Mouse (Mus musculus) limb, embryonic 13.5 days (tissue): ENCODE measurements around the gene Dmrt3. TPM values are rescaled to one million over a fixed set of nuclear protein-coding genes. Genes with fewer than 3 reads are reported as not detected.
A peak's percentile ranks its signal among the peaks of the same experiment; 100 is the strongest.

Experiments used
- ATAC-seq: fragments of 200-750 bp; cut with Nextera tagmentation; 2 replicates; pipeline ENCODE4 v1.8.0; 2017; ENCODE audit warnings: low read depth, moderate number of reproducible peaks, moderate TSS enrichment; ENCODE audit not compliant: low FRiP score
- H3K27ac ChIP-seq: fragments of 300-500 bp; sonication (generic); 2 replicates; pipeline ENCODE4 v1.5.1; 2015; ENCODE audit warnings: inconsistent platforms, mild to moderate bottlenecking, moderate library complexity
- H3K27me3 ChIP-seq: fragments of 300-500 bp; sonication (generic); 2 replicates; pipeline ENCODE4 v1.6.1; 2015; ENCODE audit warnings: mild to moderate bottlenecking, inconsistent platforms
- H3K36me3 ChIP-seq: fragments of 300-500 bp; sonication (generic); 2 replicates; pipeline ENCODE4 v1.6.1; 2015; ENCODE audit warnings: inconsistent platforms, mild to moderate bottlenecking, moderate library complexity
- H3K4me1 ChIP-seq: fragments of 300-500 bp; sonication (generic); 2 replicates; pipeline ENCODE4 v1.6.1; 2015; ENCODE audit warnings: inconsistent platforms
- H3K4me2 ChIP-seq: fragments of 300-500 bp; sonication (generic); replicated peaks from 2 replicates; pipeline ENCODE4 v1.6.1; 2015; ENCODE audit warnings: inconsistent platforms, mild to moderate bottlenecking, moderate library complexity
- H3K4me3 ChIP-seq: fragments of 300-500 bp; sonication (generic); 2 replicates; pipeline ENCODE4 v1.5.1; 2015; ENCODE audit warnings: moderate library complexity, mild to moderate bottlenecking, inconsistent platforms
- H3K9ac ChIP-seq: fragments of 300-500 bp; sonication (generic); 2 replicates; pipeline ENCODE4 v1.6.1; 2015; ENCODE audit warnings: mild to moderate bottlenecking, inconsistent platforms
- H3K9me3 ChIP-seq: fragments of 300-500 bp; sonication (generic); 2 replicates; pipeline ENCODE4 v1.6.1; 2016; ENCODE audit warnings: inconsistent platforms
- WGBS: fragments of 180-500 bp; shearing (Covaris S2); methylation state at CpG from one replicate; pipeline ENCODE4 v1.1.7; 2015; 5-methylcytosine and 5-hydroxymethylcytosine counted together
- polyA plus RNA-seq: library from polyadenylated mRNA; unstranded; fragments of >200 nt; fragmentation: Nextera tagmentation; extraction: Ambion mirVana; gene quantifications from 2 replicates; pipeline ENCODE4 v1.2.1, GENCODE M21; 2015

The Dmrt3 gene
- polyA plus RNA-seq: 0.22 and 0.34 TPM in 2 replicates

DNA sequence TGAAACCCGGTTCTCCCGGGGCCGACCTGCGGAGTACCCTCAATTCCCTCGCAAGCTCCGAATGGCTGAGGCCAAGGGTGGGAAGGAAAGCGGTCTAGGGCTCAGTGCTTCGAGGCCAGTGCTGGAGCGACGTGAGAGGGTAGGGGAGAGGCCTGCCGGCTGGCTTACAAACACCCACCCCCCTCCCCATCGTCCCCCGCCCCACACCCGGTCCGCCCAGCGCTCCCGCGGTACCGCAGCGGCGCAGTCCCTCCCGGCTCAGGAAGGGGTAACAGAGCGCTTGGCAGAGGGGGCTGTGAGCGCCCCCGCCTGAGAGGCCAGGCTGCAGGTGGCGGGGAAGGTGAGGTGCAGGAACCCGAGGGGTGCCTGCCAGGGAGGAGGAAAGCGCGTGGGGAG, at the start of gene Dmrt3:
TSS of gene Dmrt3 (plus strand) at position 287 of the 396 bp plus-strand sequence.
- no peak within 1 kb of the TSS for H3K27ac ChIP-seq
- peak within 1 kb of the TSS; percentile 69 for H3K4me2 ChIP-seq

DNA sequence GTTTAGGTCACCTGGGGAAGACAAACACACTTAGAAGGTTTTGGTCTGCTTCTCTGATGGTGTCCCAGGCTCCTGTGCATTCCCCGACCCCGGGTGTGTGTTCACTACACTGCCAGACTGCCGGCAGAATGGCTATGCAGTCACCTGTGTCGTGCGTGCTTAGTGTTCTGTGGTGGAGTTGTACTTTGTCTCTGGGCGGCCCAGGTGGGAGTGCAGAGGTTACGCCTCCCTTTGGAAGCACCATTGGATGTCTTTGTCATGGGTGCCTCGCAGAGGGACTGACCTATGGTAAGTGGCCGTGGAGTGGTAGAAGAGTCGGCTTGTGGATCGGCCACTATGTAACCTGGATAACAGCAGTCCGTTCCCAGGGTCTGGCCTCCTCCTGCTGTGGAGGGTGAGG, 45.7 kb upstream of the Dmrt3 start:
- 68% methylated on average over 12 of the region's 12 CpGs for WGBS
- no peak overlapping the region for H3K27ac ChIP-seq

More for the DNA sequence above, at the start of gene Dmrt3:
- Histone ChIP-seq H3K9me3 (no peaks in the 10 kb centered on the region), H3K9ac (peak within 1 kb of the TSS; percentile 54), H3K36me3 (no peaks in the 10 kb centered on the region), H3K4me3 (peak within 1 kb of the TSS; percentile 45), H3K4me1 (peaks cover 32% of the 10 kb centered on the region), H3K27me3 (peaks cover 98% of the 10 kb centered on the region)
- ATAC-seq: no peak
- WGBS: under 1% methylated on average over 27 of the region's 29 CpGs

DNA sequence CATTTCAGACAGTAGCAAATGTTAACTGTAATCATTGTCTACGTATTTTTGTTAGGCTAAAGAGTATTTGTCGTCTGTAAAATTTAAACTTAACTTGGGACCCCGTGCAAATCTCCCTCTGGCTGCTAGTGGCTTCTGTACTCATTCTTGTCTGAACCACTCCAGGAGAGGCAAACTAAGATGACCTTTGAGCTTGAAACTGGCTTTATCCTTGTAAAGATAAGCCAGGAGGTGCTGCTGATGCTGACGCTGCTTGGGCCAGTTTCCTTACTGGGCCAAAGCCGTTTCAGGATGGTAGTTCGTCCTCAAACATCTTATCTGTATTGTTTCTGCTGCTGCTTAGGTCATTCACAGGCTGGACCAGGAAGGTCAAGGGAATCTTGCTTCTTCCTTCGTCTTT, 40.3 kb upstream of the Dmrt3 start:
- Histone ChIP-seq H3K36me3 (no peaks in the 10 kb centered on the region), H3K9ac (no peak overlapping the region), H3K27ac (no peak overlapping the region), H3K27me3 (peaks cover 68% of the 10 kb centered on the region), H3K4me1 (peaks cover 6% of the 10 kb centered on the region; the same call in 1 of the 2 replicates), H3K9me3 (no peaks in the 10 kb centered on the region), H3K4me3 (no peak overlapping the region), H3K4me2 (no peak overlapping the region)
- WGBS: 73% methylated on average over 7 of the region's 7 CpGs
- no peak for ATAC-seq

More for the DNA sequence above, 45.7 kb upstream of the Dmrt3 start:
- H3K9me3 ChIP-seq: peaks cover 5% of the 10 kb centered on the region
- no peaks in the 10 kb centered on the region for H3K4me1 ChIP-seq
- no peak overlapping the region for H3K4me3 ChIP-seq
- no peak overlapping the region for H3K4me2 ChIP-seq
- H3K9ac ChIP-seq: no peak overlapping the region
- no peaks in the 10 kb centered on the region for H3K36me3 ChIP-seq
- H3K27me3 ChIP-seq: peaks cover 45% of the 10 kb centered on the region
- no peak for ATAC-seq

DNA sequence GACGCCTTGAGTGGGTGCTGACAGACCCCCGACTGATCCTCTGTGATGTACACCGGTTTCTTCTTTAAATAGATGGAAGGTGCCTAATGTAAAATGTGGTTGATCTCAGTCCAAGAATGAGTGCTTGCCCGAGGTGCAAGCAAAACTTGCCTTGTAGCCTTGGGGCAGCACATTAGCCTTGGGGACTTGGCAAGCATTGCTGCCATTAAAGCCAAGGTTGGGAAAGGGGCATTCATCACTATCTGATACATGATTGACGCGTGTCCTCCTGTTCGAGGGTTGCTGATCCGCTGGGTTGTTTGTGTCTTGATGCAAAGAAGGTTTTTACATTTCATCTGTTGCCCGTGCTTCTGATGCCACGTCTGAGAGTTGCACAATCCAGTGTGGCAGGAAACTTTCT, 35.7 kb upstream of the Dmrt3 start:
- no peak overlapping the region for H3K4me3 ChIP-seq
- peaks cover 72% of the 10 kb centered on the region for H3K27me3 ChIP-seq
- H3K27ac ChIP-seq: no peak overlapping the region
- no peaks in the 10 kb centered on the region for H3K9me3 ChIP-seq
- ATAC-seq: no peak
- peaks cover 17% of the 10 kb centered on the region for H3K4me1 ChIP-seq
- H3K4me2 ChIP-seq: no peak overlapping the region
- H3K9ac ChIP-seq: no peak overlapping the region
- 42% methylated on average over 10 of the region's 10 CpGs for WGBS
- H3K36me3 ChIP-seq: no peaks in the 10 kb centered on the region

DNA sequence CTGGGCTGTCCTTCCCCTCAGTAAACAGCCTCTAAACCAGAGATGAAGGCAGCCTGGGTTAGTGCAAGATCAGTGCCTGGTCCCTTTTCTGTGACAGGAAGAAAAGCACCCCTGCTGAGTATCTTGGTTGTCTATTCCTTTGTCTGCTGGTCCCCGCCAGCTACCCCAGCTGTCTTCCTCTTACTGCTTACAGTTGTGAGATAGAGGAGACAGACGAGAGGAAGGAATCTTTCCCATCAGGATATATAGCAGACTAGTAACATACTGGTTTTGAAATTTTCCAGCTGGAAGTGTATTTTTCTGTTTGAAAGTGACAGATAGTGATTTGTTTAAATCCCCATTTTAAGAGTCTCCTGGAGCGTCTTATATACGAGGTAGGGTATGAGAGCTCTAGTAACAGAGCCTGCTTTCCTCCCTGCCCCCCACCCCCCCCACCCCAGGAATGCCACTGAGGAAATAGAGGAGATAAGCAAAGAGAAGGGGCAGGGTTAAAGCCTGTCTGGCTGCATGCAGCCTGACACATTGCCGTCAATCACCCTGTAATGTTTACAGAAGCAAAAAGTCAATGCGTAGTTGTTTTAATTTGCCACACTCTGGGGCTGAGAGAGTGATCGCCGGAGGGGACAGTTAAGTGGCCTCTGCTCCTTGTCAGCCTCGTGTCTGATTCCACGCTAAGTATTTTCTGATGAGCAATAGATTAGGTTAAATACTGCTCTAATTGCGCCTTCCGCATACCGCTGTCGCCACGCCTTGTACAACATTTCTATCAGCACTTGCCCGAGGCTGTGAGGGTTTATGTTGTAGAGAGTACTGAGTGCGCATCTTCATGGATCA, 34.9 kb upstream of the Dmrt3 start:
- 8% methylated on average over 17 of the region's 17 CpGs for WGBS
- peak overlapping the region; percentile 29 for H3K4me2 ChIP-seq
- ATAC-seq: no peak

DNA sequence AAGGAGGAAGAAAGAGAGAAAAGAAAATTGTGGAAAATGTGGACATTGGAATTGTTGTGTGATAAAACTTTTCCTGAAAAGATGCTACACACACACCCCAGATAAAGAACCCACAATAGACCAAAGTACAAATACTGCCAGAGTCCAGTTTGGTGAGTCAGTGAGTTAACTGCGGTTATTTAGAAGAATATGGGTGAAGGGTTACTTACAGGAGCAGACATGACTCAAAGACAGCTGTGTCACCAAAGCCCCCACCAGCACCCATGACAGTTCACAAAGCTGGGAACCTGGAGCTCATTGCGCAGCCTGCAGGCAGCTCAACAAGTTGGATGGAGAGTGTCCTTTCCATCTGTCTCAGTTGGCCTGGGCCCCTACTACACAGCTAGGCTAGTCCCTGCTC, 31.7 kb upstream of the Dmrt3 start:
- ATAC-seq: no peak
- WGBS: 98% methylated on average over 2 of the region's 2 CpGs

More for the DNA sequence above, 34.9 kb upstream of the Dmrt3 start:
- Histone ChIP-seq H3K9ac (no peak overlapping the region), H3K36me3 (no peaks in the 10 kb centered on the region), H3K27me3 (peaks cover 65% of the 10 kb centered on the region), H3K4me3 (peak overlapping the region; percentile 18; the same call in 1 of the 2 replicates), H3K4me1 (peaks cover 17% of the 10 kb centered on the region), H3K9me3 (no peaks in the 10 kb centered on the region), H3K27ac (no peak overlapping the region)

DNA sequence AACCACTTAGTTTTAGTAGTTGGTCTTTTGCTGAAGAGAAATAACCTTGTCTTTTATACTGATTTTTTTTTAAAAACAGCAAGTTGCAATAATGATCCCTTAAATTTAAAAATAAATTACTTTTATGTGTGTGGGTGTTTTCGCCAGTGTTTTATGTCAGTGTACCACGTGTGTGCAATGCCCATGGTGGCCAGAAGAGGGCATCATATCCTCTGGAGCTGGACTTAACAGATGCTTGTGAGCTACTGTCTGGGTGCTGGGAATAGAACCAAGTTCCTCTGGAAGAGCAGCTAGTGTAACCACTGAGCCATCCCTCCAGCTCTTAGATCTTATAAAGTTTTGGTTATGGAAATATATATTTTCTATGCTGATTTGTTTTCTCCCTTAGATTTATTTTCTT, 30.7 kb upstream of the Dmrt3 start:
- WGBS: 89% methylated on average over 2 of the region's 2 CpGs
- peaks cover 14% of the 10 kb centered on the region for H3K4me1 ChIP-seq

More for the DNA sequence above, 31.7 kb upstream of the Dmrt3 start:
- Histone ChIP-seq H3K4me1 (peaks cover 17% of the 10 kb centered on the region), H3K9ac (no peak overlapping the region), H3K36me3 (no peaks in the 10 kb centered on the region), H3K27me3 (peaks cover 53% of the 10 kb centered on the region), H3K4me2 (no peak overlapping the region), H3K27ac (no peak overlapping the region), H3K9me3 (no peaks in the 10 kb centered on the region), H3K4me3 (no peak overlapping the region)

DNA sequence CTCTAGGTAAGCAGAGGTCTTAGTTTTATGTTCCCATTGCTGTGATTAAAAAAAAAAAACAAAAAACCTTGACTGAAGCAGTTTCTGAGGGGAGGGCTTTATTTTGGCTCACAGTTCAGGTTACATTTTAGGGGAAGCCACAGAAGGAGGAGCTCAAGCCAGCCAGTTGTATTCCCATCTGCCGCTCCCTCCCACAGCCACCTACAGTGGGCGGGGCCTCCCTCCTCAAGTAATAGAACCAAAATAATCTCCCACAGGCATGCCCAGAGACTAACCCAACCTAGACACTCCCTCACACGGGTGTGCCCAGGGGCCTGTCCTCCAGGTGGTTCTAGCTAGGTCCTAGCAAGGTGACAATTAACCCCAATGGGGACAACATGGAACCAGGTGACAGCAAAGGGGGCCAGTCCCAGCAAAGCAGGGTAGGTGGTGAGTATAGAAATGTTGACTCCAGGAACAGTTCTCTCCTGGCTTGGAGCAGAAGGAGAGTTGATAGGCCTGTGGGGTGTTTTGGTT, 12.3 kb upstream of the Dmrt3 start:
- no peak overlapping the region for H3K27ac ChIP-seq
- H3K9me3 ChIP-seq: no peaks in the 10 kb centered on the region
- no peak overlapping the region for H3K9ac ChIP-seq
- no peak overlapping the region for H3K4me3 ChIP-seq
- no peaks in the 10 kb centered on the region for H3K36me3 ChIP-seq
- 68% methylated on average over 3 of the region's 3 CpGs for WGBS
- H3K27me3 ChIP-seq: peaks cover 82% of the 10 kb centered on the region
- ATAC-seq: no peak
- H3K4me2 ChIP-seq: no peak overlapping the region
- peaks cover 11% of the 10 kb centered on the region; the same call in 1 of the 2 replicates for H3K4me1 ChIP-seq

More for the DNA sequence above, 30.7 kb upstream of the Dmrt3 start:
- no peak for ATAC-seq
- no peak overlapping the region for H3K4me2 ChIP-seq
- H3K4me3 ChIP-seq: no peak overlapping the region
- H3K27ac ChIP-seq: no peak overlapping the region
- H3K27me3 ChIP-seq: peaks cover 42% of the 10 kb centered on the region
- H3K36me3 ChIP-seq: no peaks in the 10 kb centered on the region
- H3K9ac ChIP-seq: no peak overlapping the region
- no peaks in the 10 kb centered on the region for H3K9me3 ChIP-seq

DNA sequence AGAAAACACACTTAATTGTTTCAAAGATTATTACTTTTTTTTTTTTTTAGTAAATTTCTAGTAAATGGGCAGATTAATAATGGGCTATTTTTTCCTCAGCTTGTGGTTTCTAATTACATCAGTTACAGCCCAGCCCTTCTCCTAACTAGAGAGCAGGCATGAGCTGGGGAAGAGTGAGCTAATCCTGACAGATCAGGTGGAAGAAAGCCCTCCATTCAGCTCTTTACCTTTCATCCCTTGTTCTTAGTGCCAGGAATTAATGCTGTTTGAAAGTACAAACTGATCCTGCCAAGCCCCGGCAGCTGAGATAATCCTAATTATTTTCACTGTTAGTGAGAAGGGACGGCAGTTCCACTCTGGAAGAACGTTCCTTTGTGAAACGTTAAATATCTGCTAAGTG, 11.5 kb upstream of the Dmrt3 start:
- Histone ChIP-seq H3K9ac (no peak overlapping the region), H3K9me3 (no peaks in the 10 kb centered on the region), H3K4me1 (peaks cover 11% of the 10 kb centered on the region; the same call in 1 of the 2 replicates), H3K4me3 (no peak overlapping the region), H3K36me3 (no peaks in the 10 kb centered on the region), H3K4me2 (no peak overlapping the region), H3K27ac (no peak overlapping the region), H3K27me3 (peaks cover 81% of the 10 kb centered on the region)
- 14% methylated on average over 4 of the region's 4 CpGs for WGBS
- no peak for ATAC-seq

DNA sequence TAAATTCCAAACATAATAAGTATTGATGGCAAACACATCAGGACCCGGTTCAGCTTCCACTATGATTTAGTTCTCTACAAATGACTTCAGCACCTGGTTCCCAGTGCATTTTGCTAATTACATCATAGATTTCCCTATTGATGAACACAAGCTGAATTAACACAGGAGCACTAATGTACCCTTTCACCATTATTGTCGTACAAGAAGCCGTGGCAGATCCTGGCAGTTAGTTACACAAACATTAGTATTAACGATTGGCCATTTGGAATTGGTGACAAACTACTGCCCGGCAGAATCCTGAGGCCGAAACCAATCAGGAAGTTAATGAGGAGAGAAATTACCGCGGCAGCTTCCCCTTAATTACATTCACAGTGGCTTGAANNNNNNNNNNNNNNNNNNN, 8.1 kb upstream of the Dmrt3 start:
- Histone ChIP-seq H3K36me3 (no peaks in the 10 kb centered on the region), H3K4me1 (peaks cover 9% of the 10 kb centered on the region), H3K9ac (no peak overlapping the region), H3K27me3 (peaks cover 89% of the 10 kb centered on the region), H3K4me2 (no peak overlapping the region), H3K9me3 (no peaks in the 10 kb centered on the region), H3K4me3 (no peak overlapping the region), H3K27ac (no peak overlapping the region)
- ATAC-seq: no peak
- 3% methylated on average over 8 of the region's 8 CpGs for WGBS

DNA sequence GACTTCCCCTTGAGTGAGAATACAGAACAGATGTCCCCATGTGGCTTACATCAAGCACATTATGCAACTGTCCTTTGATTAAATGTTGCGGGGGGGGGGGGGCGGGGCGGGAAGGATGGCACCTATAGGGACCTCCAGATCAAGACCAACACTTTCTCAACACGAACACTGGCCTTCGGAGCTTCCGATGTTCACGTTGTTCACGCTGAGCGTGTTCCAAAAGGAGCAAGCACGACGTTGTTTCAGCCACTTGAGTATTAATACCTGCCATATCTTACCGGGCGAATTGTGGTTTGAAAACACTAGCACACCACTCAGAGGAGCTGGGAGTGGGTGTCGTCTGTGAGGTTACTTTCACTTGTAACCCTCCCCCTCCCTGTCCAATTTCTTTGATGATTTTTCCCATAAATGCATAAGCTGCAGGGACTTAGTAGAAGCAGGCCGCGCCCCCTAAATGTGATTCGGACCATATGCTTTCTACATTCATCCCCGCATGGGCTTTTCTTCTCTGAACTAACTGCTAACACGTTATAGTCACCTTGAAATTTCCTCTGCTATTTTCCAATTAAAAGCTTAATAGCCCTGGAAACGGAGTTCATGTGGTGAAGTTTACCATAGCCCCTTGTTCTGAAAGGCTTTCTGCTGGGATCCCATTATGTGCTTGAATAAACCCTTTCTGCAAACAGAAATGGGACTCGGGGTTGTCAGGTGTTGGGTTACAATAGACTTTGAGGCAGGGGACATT, 2.5 kb upstream of the Dmrt3 start:
- Histone ChIP-seq H3K9ac (no peak overlapping the region), H3K4me3 (no peak overlapping the region), H3K9me3 (no peaks in the 10 kb centered on the region), H3K27me3 (peaks cover 91% of the 10 kb centered on the region), H3K36me3 (no peaks in the 10 kb centered on the region), H3K27ac (no peak overlapping the region), H3K4me1 (peaks cover 32% of the 10 kb centered on the region), H3K4me2 (no peak overlapping the region)
- under 1% methylated on average over 21 of the region's 21 CpGs for WGBS
- ATAC-seq: no peak

DNA sequence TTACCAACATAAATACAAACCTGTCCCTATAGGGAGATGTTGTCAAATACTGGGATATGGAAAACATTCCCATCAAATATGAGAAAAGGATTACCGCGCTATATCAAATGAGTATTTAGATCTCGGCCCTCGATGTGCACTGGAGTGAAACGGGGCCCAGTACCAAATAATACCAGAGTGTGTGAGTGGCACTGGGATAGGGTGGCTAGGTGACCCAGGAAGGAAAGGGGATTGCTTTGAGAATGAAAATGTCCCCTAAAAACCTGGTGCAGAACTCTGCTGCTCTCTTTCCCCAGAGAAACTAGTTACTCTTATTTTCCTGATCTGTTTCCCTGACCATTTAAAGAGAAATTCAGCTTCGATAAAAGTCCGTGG, 1.9 kb upstream of the Dmrt3 start:
- H3K4me1 ChIP-seq: peaks cover 32% of the 10 kb centered on the region
- no peaks in the 10 kb centered on the region for H3K36me3 ChIP-seq
- H3K4me3 ChIP-seq: no peak overlapping the region
- no peak overlapping the region for H3K9ac ChIP-seq
- H3K27ac ChIP-seq: no peak overlapping the region
- H3K27me3 ChIP-seq: peaks cover 93% of the 10 kb centered on the region
- no peaks in the 10 kb centered on the region for H3K9me3 ChIP-seq
- 2% methylated on average over 7 of the region's 7 CpGs for WGBS
- no peak for ATAC-seq
- no peak overlapping the region for H3K4me2 ChIP-seq
